Mouse (Mus musculus) stomach, embryonic 14.5 days (tissue): ENCODE data around the gene Edem1. TPM values are rescaled to one million over a fixed set of nuclear protein-coding genes. Genes with fewer than 3 reads are reported as not detected.
"Not testable (repeated sequence)": the region's sequence is repeated elsewhere in the genome, so short reads cannot be mapped to it uniquely, and the experiment has no call there.

Source experiments
- ATAC-seq: fragments of 200-750 bp; cut with Nextera tagmentation; 2 replicates; pipeline ENCODE4 v1.8.0; 2017; ENCODE audit warnings: low read depth, moderate TSS enrichment; ENCODE audit not compliant: insufficient number of reproducible peaks, insufficient read depth, low FRiP score
- H3K27ac ChIP-seq: fragments of 300-500 bp; sonication (generic); 2 replicates; pipeline ENCODE4 v1.5.1; 2014; ENCODE audit warnings: mild to moderate bottlenecking, low read length, moderate library complexity, mixed read lengths
- H3K27me3 ChIP-seq: fragments of 300-500 bp; sonication (generic); 2 replicates; pipeline ENCODE4 v1.6.1; 2014; ENCODE audit warnings: low read length, control low read depth, mixed read lengths; ENCODE audit not compliant: control insufficient read depth, insufficient read depth
- H3K36me3 ChIP-seq: fragments of 300-500 bp; sonication (generic); 2 replicates; pipeline ENCODE4 v1.6.1; 2014; ENCODE audit warnings: mild to moderate bottlenecking, control low read depth, low read length, moderate library complexity, mixed read lengths; ENCODE audit not compliant: control insufficient read depth, insufficient read depth
- H3K4me1 ChIP-seq: fragments of 300-500 bp; sonication (generic); 2 replicates; pipeline ENCODE4 v1.6.1; 2014; ENCODE audit warnings: low read length, control low read depth, mixed read lengths; ENCODE audit not compliant: control insufficient read depth, insufficient read depth
- H3K4me2 ChIP-seq: fragments of 300-500 bp; sonication (generic); replicated peaks from 2 replicates; pipeline ENCODE4 v1.6.1; 2014; ENCODE audit warnings: low read depth, low read length, control low read depth
- H3K4me3 ChIP-seq: fragments of 300-500 bp; sonication (generic); 2 replicates; pipeline ENCODE4 v1.5.1; 2014; ENCODE audit warnings: low read depth, low read length, control low read depth
- H3K9ac ChIP-seq: fragments of 300-500 bp; sonication (generic); replicated peaks from 2 replicates; pipeline ENCODE4 v1.6.1; 2014; ENCODE audit warnings: low read depth, mild to moderate bottlenecking, control low read depth, low read length, moderate library complexity, mixed read lengths
- H3K9me3 ChIP-seq: fragments of 300-500 bp; sonication (generic); 2 replicates; pipeline ENCODE4 v1.6.1; 2016; ENCODE audit warnings: low read depth, low read length, control low read depth; ENCODE audit not compliant: control insufficient read depth
- WGBS: fragments of 180-500 bp; shearing (Covaris S2); extraction: QIAGEN DNeasy Blood & Tissue Kit; methylation state at CpG from one replicate; pipeline ENCODE4 v1.1.7; 2014; 5-methylcytosine and 5-hydroxymethylcytosine counted together
- polyA plus RNA-seq: library from polyadenylated mRNA; unstranded; fragments of >200 nt; fragmentation: Nextera tagmentation; extraction: Ambion mirVana; gene quantifications from 2 replicates; pipeline ENCODE4 v1.2.1, GENCODE M21; 2014

Gene Edem1
- polyA plus RNA-seq, 1 experiment from 2014 or later, result 29.0 TPM

DNA sequence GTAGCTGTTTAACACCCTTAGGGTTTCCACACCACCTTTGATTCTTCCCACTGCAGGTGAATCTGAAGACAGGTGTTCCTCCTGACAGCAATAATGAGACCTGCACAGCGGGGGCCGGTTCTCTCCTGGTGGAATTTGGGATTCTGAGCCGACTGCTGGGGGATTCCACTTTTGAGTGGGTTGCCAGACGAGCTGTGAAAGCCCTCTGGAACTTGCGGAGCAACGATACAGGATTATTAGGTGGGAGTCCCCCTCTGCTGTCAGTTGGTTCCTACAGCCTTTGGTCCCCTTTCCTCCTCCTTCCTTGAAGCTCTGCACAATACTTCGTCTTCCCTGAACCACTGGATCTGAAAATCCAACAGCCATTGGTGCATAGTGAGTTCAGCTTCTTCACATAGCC is 16.3 kb downstream of the Edem1 start:
- Histone ChIP-seq H3K4me3 (no peak overlapping the region), H3K36me3 (peaks cover 36% of the 10 kb centered on the region), H3K4me1 (no peaks in the 10 kb centered on the region), H3K27me3 (no peaks in the 10 kb centered on the region), H3K27ac (no peak overlapping the region), H3K9ac (no peak overlapping the region), H3K4me2 (no peak overlapping the region), H3K9me3 (no peaks in the 10 kb centered on the region)
- no peak for ATAC-seq
- WGBS, result 92% methylated on average over 7 of the region's 7 CpGs

DNA sequence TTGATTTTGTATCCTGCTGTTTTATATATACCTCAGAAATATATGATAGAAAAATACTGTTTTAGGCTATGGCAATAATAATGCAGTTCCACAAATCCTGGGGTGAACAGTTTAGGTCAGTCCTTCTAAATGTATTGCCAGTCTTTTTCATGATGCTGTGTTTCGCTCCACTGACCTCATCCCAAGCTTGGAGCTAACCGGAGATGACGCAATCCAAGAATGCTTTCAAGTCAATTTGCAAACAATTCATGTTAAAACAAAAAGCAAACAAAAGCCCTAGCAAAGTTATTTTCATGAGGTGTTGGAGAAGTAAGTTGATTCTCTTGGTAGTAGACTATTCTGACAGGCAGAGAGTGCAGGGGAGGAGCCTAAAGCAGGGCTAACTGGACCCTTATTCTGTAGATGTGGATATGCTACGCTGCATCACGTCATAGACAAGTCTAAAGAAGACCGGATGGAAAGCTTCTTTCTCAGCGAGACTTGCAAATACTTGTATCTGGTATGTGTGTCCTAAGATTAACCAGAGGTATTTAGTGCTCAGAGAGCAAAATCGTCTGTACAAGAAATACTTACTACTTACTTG is 23.7 kb downstream of the Edem1 start:
- H3K4me2 ChIP-seq, result no peak overlapping the region
- H3K9ac ChIP-seq, result no peak overlapping the region
- ATAC-seq, result no peak
- H3K27ac ChIP-seq, result no peak overlapping the region
- H3K4me3 ChIP-seq, result no peak overlapping the region
- H3K27me3 ChIP-seq, result no peaks in the 10 kb centered on the region
- peaks cover 51% of the 10 kb centered on the region for H3K36me3 ChIP-seq
- no peaks in the 10 kb centered on the region for H3K9me3 ChIP-seq
- H3K4me1 ChIP-seq, result no peaks in the 10 kb centered on the region
- 89% methylated on average over 8 of the region's 8 CpGs for WGBS

DNA sequence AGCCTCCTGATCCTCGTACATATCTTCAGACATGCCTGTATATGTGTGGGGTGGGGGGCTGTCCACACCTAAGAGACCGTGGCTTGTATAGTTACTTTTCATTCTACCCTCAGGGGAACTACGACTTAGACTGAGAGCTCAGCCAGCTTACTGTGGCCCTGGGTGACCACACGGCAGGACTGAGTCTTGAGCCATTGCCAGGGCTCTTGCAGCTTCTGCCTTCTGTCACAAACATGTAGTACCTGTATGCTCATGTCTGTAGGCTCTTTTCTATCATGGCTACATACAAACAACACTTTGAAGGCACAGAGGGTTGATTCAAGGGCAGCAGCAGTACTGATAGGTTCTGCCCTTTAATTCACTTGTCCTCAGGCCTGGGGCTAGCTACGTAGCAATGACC is 24.5 kb downstream of the Edem1 start:
- Histone ChIP-seq H3K9ac (no peak overlapping the region), H3K4me2 (no peak overlapping the region), H3K4me1 (no peaks in the 10 kb centered on the region), H3K27ac (no peak overlapping the region), H3K27me3 (no peaks in the 10 kb centered on the region), H3K4me3 (no peak overlapping the region), H3K36me3 (peaks cover 47% of the 10 kb centered on the region), H3K9me3 (no peaks in the 10 kb centered on the region)
- no peak for ATAC-seq
- 89% methylated on average over 5 of the region's 5 CpGs for WGBS

DNA sequence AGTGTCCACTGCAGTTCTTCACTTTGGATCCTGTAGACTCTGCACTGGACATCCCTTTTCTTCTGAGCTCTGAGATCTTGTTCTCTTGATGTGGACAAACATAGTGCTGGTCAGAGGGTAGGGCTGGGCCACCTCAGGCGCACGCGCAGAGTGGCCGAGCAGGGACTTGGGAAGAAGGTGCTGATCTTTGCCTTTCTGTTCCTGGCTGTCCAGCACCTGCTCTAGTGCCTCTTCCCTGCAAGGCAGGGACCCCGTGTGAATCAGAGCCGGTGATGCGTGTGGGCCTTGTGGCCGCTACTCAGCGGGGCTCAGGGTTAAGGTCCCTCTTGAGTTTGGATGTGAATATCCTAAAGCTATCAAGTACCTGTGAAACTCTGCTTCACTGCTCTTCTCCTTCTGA is 30.1 kb downstream of the Edem1 start:
- Histone ChIP-seq H3K4me3 (no peak overlapping the region), H3K27ac (no peak overlapping the region), H3K9me3 (0 out of 2 replicates have a peak, but pooled peaks cover 6% of the 10 kb centered on the region), H3K4me1 (no peaks in the 10 kb centered on the region), H3K36me3 (peaks cover 26% of the 10 kb centered on the region), H3K27me3 (no peaks in the 10 kb centered on the region), H3K9ac (no peak overlapping the region), H3K4me2 (no peak overlapping the region)
- WGBS, result 93% methylated on average over 9 of the region's 9 CpGs
- ATAC-seq, result no peak

DNA sequence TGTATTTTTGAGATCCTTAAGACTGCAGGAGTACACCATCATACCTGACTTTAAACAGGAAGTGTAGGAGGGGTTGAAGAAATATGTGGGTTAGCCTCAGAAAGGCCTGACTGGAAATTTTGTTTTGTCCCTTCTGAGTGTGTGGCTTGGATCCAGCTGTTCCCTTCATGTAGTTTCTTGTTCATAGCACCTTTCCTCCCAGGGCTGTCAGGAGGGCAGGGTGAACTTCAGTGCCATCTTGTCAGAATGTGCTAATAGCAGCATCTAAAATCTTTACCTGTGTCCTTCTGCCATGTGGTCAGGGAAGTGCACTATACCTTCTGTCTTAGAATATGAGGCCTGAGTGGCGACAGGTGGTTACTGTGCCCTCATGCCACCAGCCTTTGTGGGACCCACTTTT is 32.8 kb downstream of the Edem1 start:
- H3K4me2 ChIP-seq, result no peak overlapping the region
- no peak overlapping the region for H3K4me3 ChIP-seq
- 89% methylated on average over 1 of the region's 1 CpGs for WGBS
- H3K27me3 ChIP-seq, result no peaks in the 10 kb centered on the region
- no peak for ATAC-seq
- 0 out of 2 replicates have a peak, but pooled peaks cover 6% of the 10 kb centered on the region for H3K9me3 ChIP-seq
- peaks cover 5% of the 10 kb centered on the region for H3K36me3 ChIP-seq
- no peak overlapping the region for H3K9ac ChIP-seq
- H3K4me1 ChIP-seq, result no peaks in the 10 kb centered on the region
- no peak overlapping the region for H3K27ac ChIP-seq

DNA sequence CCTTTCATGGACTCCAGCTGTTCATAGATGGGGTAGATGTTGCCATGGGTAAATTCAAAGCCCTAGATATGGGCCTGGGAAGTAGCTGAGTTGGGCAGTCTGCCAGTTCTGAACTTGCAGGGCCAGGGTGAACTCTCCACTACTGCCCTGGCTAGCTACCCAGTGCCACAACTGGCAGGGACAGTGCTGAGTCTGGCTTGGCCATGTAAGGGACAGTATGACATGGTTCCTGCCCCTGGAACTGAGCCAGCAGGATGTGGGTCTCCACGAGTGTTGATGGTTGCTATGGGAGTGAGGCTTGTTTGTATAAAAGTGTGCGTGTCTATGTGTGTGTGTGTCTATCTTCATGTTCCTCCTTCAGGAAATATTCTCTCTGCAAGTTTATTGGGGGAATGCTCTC is 34.1 kb downstream of the Edem1 start:
- Histone ChIP-seq H3K9me3 (0 out of 2 replicates have a peak, but pooled peaks cover 6% of the 10 kb centered on the region), H3K27ac (no peak overlapping the region), H3K9ac (no peak overlapping the region), H3K27me3 (no peaks in the 10 kb centered on the region), H3K4me3 (no peak overlapping the region), H3K4me1 (no peaks in the 10 kb centered on the region), H3K36me3 (no peaks in the 10 kb centered on the region; the same call in 1 of the 2 replicates), H3K4me2 (no peak overlapping the region)
- 77% methylated on average over 2 of the region's 2 CpGs for WGBS
- ATAC-seq, result no peak

DNA sequence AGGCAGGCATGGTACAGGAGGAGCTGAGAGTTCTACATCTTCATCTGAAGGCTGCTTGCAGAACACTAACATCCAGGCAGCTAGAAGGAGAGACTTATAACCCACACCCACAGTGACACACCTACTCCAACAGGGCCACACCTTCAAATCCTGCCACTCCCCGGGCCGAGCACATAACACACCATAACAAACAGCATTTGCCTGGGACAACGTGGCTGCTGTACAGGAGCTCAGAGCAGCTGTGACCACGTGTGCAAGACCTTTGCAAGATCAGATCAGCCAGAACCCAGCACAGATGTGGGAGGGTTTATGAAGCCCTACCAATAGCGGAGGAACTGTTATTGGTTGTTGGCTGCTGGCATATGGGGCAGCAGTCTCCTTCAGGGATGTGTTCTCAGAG is 37.9 kb downstream of the Edem1 start:
- H3K4me1 ChIP-seq, result no peaks in the 10 kb centered on the region
- H3K9ac ChIP-seq, result no peak overlapping the region
- ATAC-seq, result no peak
- no peaks in the 10 kb centered on the region for H3K27me3 ChIP-seq
- H3K4me3 ChIP-seq, result no peak overlapping the region
- no peaks in the 10 kb centered on the region for H3K36me3 ChIP-seq
- WGBS, result 66% methylated on average over 5 of the region's 5 CpGs
- 0 out of 2 replicates have a peak, but pooled peaks cover 6% of the 10 kb centered on the region for H3K9me3 ChIP-seq
- no peak overlapping the region for H3K27ac ChIP-seq
- no peak overlapping the region for H3K4me2 ChIP-seq

DNA sequence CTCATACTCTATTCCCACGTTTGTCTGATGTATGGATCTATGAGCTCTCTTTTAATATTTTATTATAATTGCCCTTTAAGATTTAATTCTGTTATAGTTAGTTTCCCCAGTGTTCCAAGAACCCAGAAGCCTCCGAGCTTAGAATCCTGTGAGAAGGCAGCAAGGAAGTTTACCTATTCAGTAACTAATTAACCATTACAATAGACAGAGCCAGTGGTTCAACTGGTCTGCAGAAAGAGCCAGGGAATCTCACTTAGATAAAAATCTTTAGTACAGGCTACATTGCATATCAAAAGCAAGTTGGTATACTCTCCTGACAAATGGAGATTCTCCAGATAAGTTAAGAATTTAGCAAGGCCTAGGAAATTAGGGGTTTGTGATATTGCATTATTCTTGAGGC is 40.6 kb downstream of the Edem1 start:
- not testable (repeated sequence) for H3K9me3 ChIP-seq, H3K27ac ChIP-seq, H3K4me3 ChIP-seq, H3K27me3 ChIP-seq, H3K9ac ChIP-seq, ATAC-seq, H3K4me1 ChIP-seq, H3K36me3 ChIP-seq, H3K4me2 ChIP-seq
- 39% methylated on average over 2 of the region's 2 CpGs for WGBS

DNA sequence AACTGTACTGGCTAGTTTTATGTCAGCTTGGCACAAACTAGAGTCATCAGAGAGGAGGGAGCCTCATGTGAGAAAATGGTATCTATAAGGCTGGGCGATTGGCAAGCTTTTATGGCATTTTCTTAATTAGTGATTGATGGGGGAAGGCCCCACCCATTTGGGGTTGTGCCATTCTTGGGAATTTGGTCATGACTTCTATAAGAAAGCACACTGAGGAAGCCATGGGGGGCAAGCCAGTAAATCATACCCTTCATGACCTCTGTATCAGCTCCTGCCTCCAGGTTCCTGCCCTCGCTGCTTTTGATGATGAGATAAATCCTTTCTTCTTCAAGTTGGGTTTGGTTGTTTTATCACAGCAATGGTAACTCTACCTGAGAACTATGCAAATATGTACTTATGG is 42.0 kb downstream of the Edem1 start:
- ATAC-seq, result peak; percentile 18; the same call in 1 of the 2 replicates
- 81% methylated on average over 2 of the region's 2 CpGs for WGBS
- Histone ChIP-seq H3K4me2 (no peak overlapping the region), H3K9me3 (no peaks in the 10 kb centered on the region), H3K27me3 (no peaks in the 10 kb centered on the region), H3K27ac (no peak overlapping the region), H3K4me1 (no peaks in the 10 kb centered on the region), H3K4me3 (no peak overlapping the region), H3K9ac (no peak overlapping the region), H3K36me3 (no peaks in the 10 kb centered on the region)
